Mouse (Mus musculus) G1E (cell line): ENCODE data around the gene Mad1l1. TPM values are rescaled to one million over a fixed set of nuclear protein-coding genes. Genes with fewer than 3 reads are reported as not detected.

ENCODE experiments used
- ATAC-seq: 2 replicates; pipeline ENCODE4 v1.8.0; 2016; ENCODE audit warnings: mild to moderate bottlenecking; ENCODE audit not compliant: insufficient number of reproducible peaks, poor library complexity, low FRiP score, severe bottlenecking; ENCODE audit errors: extremely low read depth
- DNase-seq: peaks from one replicate; pipeline ENCODE4 v3.0.0; 2012; ENCODE audit warnings: low spot score
- H3K27me3 ChIP-seq: 2 replicates; pipeline ENCODE4 v1.6.1; 2012; ENCODE audit warnings: mild to moderate bottlenecking, low read length, inconsistent platforms; ENCODE audit not compliant: insufficient read depth
- H3K36me3 ChIP-seq: replicated peaks from 2 replicates; pipeline ENCODE3; 2012; ENCODE audit warnings: mild to moderate bottlenecking, inconsistent platforms
- H3K4me1 ChIP-seq: 2 replicates; pipeline ENCODE4 v1.6.1; 2012; ENCODE audit warnings: low read depth, low read length, inconsistent platforms, mixed read lengths; ENCODE audit not compliant: insufficient read depth
- H3K4me3 ChIP-seq: 2 replicates; pipeline ENCODE4 v1.5.1; 2012; ENCODE audit warnings: low read depth, mild to moderate bottlenecking, inconsistent platforms, low read length, moderate library complexity, mixed read lengths
- H3K9me3 ChIP-seq: replicated peaks from 2 replicates; pipeline ENCODE4 v1.6.1; 2012; ENCODE audit warnings: inconsistent platforms
- CTCF ChIP-seq: IDR thresholded peaks from 2 replicates; pipeline ENCODE4 v1.5.1; 2012; ENCODE audit warnings: low read depth, low read length, inconsistent platforms, mixed read lengths
- GATA1 ChIP-seq: IDR thresholded peaks from 2 replicates; pipeline ENCODE4 v1.6.1; 2012; ENCODE audit warnings: borderline replicate concordance, low read length, inconsistent platforms, mixed read lengths
- GATA2 ChIP-seq: IDR thresholded peaks from 2 replicates; pipeline ENCODE4 v1.6.1; 2012; ENCODE audit warnings: low read depth, low read length, inconsistent platforms, borderline replicate concordance
- POLR2AphosphoS5 ChIP-seq: IDR thresholded peaks from 2 replicates; pipeline ENCODE4 v1.6.1; 2012; ENCODE audit warnings: low read depth, low read length, inconsistent platforms; ENCODE audit not compliant: insufficient replicate concordance
- TAL1 ChIP-seq: conservative IDR thresholded peaks from 2 replicates; pipeline ENCODE4 v1.6.1; 2012; ENCODE audit warnings: low read depth, low read length, inconsistent platforms, mixed read lengths
- polyA plus RNA-seq: library from polyadenylated mRNA; stranded (reverse); fragments of >175 nt; gene quantifications from 2 replicates; pipeline ENCODE4 v1.2.3, GENCODE M21; 2012
- total RNA-seq, 2 experiments: library from RNA; stranded (forward) in 1 of 2; stranded (reverse) in 1 of 2; fragments of 200-1000 nt in 1 of 2; fragments of >200 nt in 1 of 2; fragmentation: Nextera tagmentation in 1 of 2; gene quantifications; 2 replicates each; pipeline ENCODE4 v1.2.3; 2014 to 2017

Mad1l1 gene
- total and polyA plus RNA-seq, 3 experiments, result 28.0 to 45.9 (median 28.9) TPM

DNA sequence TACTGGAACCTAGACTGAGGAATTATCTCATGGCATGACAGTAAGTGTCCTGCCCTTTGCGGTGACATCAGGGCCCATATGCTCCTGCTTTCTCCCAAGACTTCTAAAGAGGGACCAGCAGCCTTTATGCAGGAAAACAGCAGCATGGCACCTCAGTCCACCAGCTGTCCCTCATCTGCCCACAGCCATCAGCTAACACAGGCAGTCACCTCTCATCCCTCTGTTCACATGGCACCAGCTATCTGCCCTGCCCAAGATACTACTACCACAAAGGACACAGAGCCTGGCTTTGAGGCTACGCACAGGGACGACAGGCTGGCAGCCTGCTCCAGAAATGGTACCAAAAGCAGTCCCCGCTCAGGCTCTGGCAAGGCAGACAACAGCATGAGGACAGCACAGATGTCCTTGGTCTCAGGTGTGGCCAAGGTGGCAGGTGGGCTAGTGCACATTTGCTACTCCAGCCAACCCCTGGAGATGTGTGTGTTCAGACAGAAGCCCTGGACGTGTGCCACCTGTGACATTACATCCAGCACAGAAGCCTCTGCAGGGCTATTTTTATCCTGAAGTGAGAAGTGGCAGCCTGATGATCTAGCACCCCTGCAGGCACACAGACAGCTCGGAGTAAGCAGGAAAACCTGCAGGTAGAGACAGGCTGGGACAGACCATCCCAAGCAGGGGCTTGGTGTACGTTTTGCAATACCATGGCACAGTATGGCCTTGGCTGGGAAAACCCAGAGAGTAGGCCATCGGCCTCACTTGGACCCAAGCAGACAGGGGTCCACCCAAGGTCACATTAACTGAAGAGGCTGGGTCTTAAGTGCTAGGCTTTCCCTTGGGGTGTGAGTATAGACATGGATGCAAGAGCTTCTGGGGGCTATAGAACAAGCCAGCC, 185.4 kb downstream of the Mad1l1 start:
- H3K4me3 ChIP-seq, result no peak overlapping the region
- DNase-seq, result no peak
- no peaks in the 10 kb centered on the region for H3K27me3 ChIP-seq
- peaks cover 93% of the 10 kb centered on the region for H3K36me3 ChIP-seq
- ATAC-seq, result no peak
- H3K4me1 ChIP-seq, result no peaks in the 10 kb centered on the region
- no peaks in the 10 kb centered on the region for H3K9me3 ChIP-seq
- no peak for TF ChIP-seq GATA2
- TF ChIP-seq GATA1, result no peak
- no peak for TF ChIP-seq CTCF
- no peak for TF ChIP-seq POLR2AphosphoS5
- no peak for TF ChIP-seq TAL1

DNA sequence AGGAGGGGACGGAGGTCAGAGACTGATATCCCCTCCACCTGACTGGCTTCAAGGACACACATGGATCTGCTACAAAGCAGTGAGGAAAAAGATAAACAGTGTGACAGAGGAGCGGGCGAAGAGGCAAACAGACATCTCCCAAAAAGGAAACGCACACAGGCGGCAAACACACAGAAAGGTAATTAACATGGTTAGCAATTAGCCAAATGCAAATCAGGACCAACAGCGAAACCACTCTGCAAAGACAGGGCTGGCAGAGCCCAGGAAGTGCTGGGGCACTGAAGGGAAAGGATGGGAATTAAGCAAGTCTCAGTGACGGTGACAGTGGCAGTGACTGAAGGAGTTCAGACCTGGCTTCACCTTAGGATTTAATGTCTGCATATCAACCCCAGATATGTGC, 187.3 kb downstream of the Mad1l1 start:
- Histone ChIP-seq H3K27me3 (no peaks in the 10 kb centered on the region), H3K36me3 (peaks cover 96% of the 10 kb centered on the region), H3K9me3 (no peaks in the 10 kb centered on the region), H3K4me3 (no peak overlapping the region), H3K4me1 (no peaks in the 10 kb centered on the region)
- DNase-seq (no peak), ATAC-seq (no peak)
- TF ChIP-seq GATA2 (no peak), CTCF (no peak), TAL1 (no peak), POLR2AphosphoS5 (no peak), GATA1 (no peak)

DNA sequence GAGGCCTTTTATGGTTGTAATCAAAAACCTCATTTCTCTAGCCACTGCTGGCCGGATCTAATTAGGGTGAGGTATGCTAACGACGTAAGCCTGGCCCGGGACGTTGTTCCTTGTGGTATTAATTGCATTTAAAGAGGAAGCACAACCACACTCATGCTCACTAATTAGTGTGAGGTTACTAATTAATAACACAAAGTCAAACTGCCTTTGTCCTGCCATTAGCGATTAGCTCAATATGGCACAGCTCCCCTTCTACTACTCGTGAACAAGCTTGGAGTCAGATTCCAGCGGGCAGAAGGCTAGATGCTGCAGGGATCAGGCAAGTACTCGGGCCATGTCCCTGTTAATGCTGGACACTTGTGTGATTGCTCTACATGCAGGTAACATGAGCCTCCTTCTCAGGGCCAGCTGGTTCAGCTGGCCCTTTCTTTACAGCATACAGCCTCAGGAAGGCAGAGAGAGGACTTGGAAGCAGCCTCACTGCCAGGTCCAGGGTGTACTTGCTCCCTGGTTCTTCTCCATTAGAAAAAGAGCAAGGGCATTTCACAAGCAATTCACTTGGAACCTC, 192.9 kb downstream of the Mad1l1 start:
- TF ChIP-seq GATA2 (no peak), POLR2AphosphoS5 (no peak), CTCF (no peak), TAL1 (no peak), GATA1 (no peak)
- DNase-seq (no peak), ATAC-seq (no peak)
- H3K4me1 ChIP-seq, result no peaks in the 10 kb centered on the region
- H3K36me3 ChIP-seq, result peaks cover 97% of the 10 kb centered on the region
- no peaks in the 10 kb centered on the region for H3K27me3 ChIP-seq
- no peak overlapping the region for H3K4me3 ChIP-seq
- no peaks in the 10 kb centered on the region for H3K9me3 ChIP-seq

DNA sequence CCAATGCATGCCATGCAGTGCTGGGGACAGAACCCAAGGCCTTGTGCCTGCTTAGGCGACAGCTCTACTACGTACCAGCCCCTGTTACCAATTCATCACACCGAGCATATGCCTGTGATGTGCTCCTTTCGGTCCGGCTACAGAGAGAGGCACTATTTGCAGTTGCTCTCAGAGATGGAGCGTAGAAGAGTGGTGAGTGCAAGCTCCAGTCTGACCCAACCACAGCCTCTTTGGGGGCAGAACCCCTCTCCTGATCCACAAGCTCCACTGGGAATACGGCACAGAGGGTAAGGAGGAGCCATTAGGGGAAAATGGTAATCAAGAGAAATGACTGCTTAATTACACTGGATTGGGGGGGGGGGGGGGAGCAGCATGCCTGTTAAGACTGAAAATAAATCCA, 193.4 kb downstream of the Mad1l1 start:
- Histone ChIP-seq H3K4me3 (no peak overlapping the region), H3K36me3 (peaks cover 97% of the 10 kb centered on the region), H3K4me1 (no peaks in the 10 kb centered on the region), H3K9me3 (no peaks in the 10 kb centered on the region), H3K27me3 (no peaks in the 10 kb centered on the region)
- DNase-seq (no peak), ATAC-seq (no peak)
- TF ChIP-seq GATA1 (no peak), TAL1 (no peak), POLR2AphosphoS5 (no peak), GATA2 (no peak)

GRCm38 (mm10) chr5:140124626-140125025, 196.7 kb downstream of the Mad1l1 start:
- Histone ChIP-seq H3K4me3 (no peak overlapping the region), H3K27me3 (no peaks in the 10 kb centered on the region), H3K36me3 (peaks cover 90% of the 10 kb centered on the region), H3K9me3 (no peaks in the 10 kb centered on the region), H3K4me1 (no peaks in the 10 kb centered on the region; the same call in 1 of the 2 replicates)
- TF ChIP-seq GATA2 (no peak), GATA1 (no peak), POLR2AphosphoS5 (no peak), CTCF (no peak), TAL1 (no peak)
- ATAC-seq (no peak), DNase-seq (no peak)

GRCm38 (mm10) chr5:140123640-140124366, 197.5 kb downstream of the Mad1l1 start:
- Histone ChIP-seq H3K4me1 (no peaks in the 10 kb centered on the region; the same call in 1 of the 2 replicates), H3K4me3 (no peak overlapping the region), H3K36me3 (peaks cover 90% of the 10 kb centered on the region), H3K27me3 (no peaks in the 10 kb centered on the region), H3K9me3 (no peaks in the 10 kb centered on the region)
- TF ChIP-seq POLR2AphosphoS5, result no peak
- no peak for ATAC-seq
- DNase-seq, result no peak
